Mouse (Mus musculus) left cerebral cortex, postnatal 10 days (tissue): ENCODE results near the gene Lrmda. TPM values are rescaled to one million over a fixed set of nuclear protein-coding genes. Genes with fewer than 3 reads are reported as not detected.

Source experiments
- DNase-seq, 2 experiments: peaks; one replicate each; pipeline ENCODE4 v3.0.0; 2021 to 2022; ENCODE audit warnings: low spot score in 2 of 2, mixed read lengths in 1 of 2; ENCODE audit errors: extremely low spot score in 1 of 2
- intact Hi-C: fragments of 180-260 bp; cut with DNase I; formaldehyde crosslinking; loops from one replicate; pipeline ENCODE4 v1.15.1; 2025
- total RNA-seq, 2 experiments: library from RNA; stranded (reverse); gene quantifications; 2 replicates each; pipeline ENCODE4 v1.2.3; 2021

The Lrmda gene
- total RNA-seq, 2 experiments from 2014 or later: 1.1 TPM; not detected in 1

- intact Hi-C loops: no loop called here
These were observed 600.7 kb downstream of the Lrmda start for GRCm38 (mm10) chr14:22620191-22620590.

GRCm38 (mm10) chr14:22621941-22622340 lies 602.4 kb downstream of the Lrmda start:
- DNase-seq: no peak
- intact Hi-C loops: no loop called here

More at GRCm38 (mm10) chr14:22620191-22620590, 600.7 kb downstream of the Lrmda start:
- DNase-seq: no peak

GRCm38 (mm10) chr14:22627105-22627829 lies 607.8 kb downstream of the Lrmda start:
- DNase-seq: no peak
- intact Hi-C loops: no loop called here

GRCm38 (mm10) chr14:22630361-22630867 lies 610.9 kb downstream of the Lrmda start:
- intact Hi-C loops: no loop called here
- no peak for DNase-seq

- intact Hi-C loops: no loop called here
- DNase-seq: no peak
These were observed 614.1 kb downstream of the Lrmda start for GRCm38 (mm10) chr14:22633612-22634011.

- intact Hi-C loops: no loop called here
- no peak for DNase-seq
These were observed 624.0 kb downstream of the Lrmda start for GRCm38 (mm10) chr14:22643494-22643893.

GRCm38 (mm10) chr14:22647879-22648611 lies 628.5 kb downstream of the Lrmda start:
- intact Hi-C loops: no loop called here
- DNase-seq: no peak

GRCm38 (mm10) chr14:22649411-22649911 lies 629.9 kb downstream of the Lrmda start:
- DNase-seq: no peak

GRCm38 (mm10) chr14:22649985-22650984 lies 630.8 kb downstream of the Lrmda start:
- no peak for DNase-seq
- intact Hi-C loops: no loop called here

More at GRCm38 (mm10) chr14:22649411-22649911, 629.9 kb downstream of the Lrmda start:
- intact Hi-C loops: no loop called here

- DNase-seq: no peak
- intact Hi-C loops: no loop called here
These were observed 631.8 kb downstream of the Lrmda start for GRCm38 (mm10) chr14:22651131-22651952.

- intact Hi-C loops: no loop called here
- no peak for DNase-seq
These were observed 643.0 kb downstream of the Lrmda start for GRCm38 (mm10) chr14:22662496-22662895.

- intact Hi-C loops: no loop called here
- DNase-seq: no peak
These were observed 646.9 kb downstream of the Lrmda start for GRCm38 (mm10) chr14:22666437-22666836.

GRCm38 (mm10) chr14:22668302-22668701 lies 648.8 kb downstream of the Lrmda start:
- DNase-seq: no peak
- intact Hi-C loops: no loop called here

- intact Hi-C loops: no loop called here
- DNase-seq: no peak
These were observed 649.2 kb downstream of the Lrmda start for GRCm38 (mm10) chr14:22668711-22669110.

GRCm38 (mm10) chr14:22673581-22673980 lies 654.1 kb downstream of the Lrmda start:
- DNase-seq: no peak
- intact Hi-C loops: no loop called here

GRCm38 (mm10) chr14:22679008-22679704 lies 659.6 kb downstream of the Lrmda start:
- DNase-seq: no peak
- intact Hi-C loops: no loop called here
